Mouse (Mus musculus) lung, adult 18-20 months (tissue): ENCODE measurements around the gene Spg21.

Experiments used
- DNase-seq, 2 experiments: peaks; one replicate each; pipeline ENCODE4 v3.0.0; 2022; ENCODE audit warnings: mixed read lengths in 2 of 2

Gene Spg21

DNA sequence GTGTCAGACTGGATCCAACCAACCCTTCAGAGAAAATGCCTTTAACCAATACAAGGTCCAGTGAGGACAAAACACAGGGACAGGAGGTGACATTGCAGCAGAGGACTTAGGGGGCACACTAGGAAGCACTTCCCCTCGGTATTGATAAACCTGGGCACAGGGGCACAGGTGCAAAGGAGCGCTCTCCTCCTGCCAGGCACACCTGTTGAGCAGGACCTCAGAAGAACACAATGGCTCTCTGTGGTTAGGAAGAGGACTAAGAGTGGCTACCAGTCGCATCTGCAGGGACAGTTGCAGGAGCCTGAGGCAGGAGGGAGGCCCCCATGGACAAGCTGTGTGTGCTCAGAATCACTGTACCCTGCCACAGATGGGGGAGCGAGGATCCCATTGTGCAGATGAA lies 75.7 kb downstream of the Spg21 start:
- DNase-seq: no peak
